In the genomic region with DNA sequence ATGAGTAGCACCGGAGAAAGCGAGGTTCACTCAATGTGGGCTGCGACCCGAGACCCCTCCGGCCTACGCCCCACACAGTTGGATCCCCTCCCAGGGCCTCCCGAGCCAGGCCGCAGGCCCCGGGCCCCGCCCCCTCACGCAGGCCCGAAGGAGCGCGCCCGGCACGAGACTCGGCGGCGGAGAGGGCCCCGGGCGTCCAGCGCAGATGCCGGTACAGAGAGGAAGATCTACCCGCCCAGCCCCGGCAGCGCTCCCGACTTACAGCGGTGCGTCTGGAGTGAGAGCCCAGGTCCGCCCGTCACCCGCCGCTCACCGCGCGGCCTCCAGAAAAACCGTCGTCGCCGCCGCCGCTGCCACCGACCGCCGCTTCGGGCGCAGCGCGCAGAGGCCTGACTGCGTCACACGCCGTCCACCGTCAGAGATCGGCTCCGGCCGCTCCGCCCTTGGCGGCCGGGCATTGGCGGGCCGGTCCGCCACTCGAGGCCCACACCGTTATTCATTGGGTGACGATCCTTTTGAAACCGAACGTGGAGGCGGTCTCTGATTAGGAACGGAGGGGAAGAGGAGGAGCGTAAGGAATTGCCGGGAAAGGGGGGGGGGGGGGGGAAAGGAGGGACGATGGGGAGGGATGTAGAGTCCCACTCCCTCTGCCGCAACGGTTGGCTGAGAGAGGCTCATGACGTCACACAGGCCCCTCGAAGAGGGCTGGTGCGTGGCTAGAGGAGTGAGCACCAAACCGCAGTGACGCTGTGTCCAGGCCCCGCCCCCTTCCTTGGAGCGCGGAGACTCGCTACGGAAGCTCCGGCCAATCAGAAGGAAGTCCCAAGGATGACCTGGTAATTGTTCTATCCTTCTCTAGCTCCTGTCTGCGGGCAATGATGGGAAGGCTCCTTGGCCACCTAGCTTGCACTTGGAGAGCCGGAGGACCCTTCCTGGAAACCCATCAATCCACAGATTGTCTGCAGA, we compare ENCODE assay signal across 8 mouse cellular contexts. TPM values are rescaled to one million over a fixed set of nuclear protein-coding genes. Genes with fewer than 3 reads are reported as not detected.
A peak's percentile ranks its signal among the peaks of the same experiment; 100 is the strongest.
DNase-seq lines count a peak whose midpoint lies in the region; ATAC-seq lines count a peak whose summit lies in the region.

A gene (minus strand): TSS at position 421 of the 966 bp plus-strand sequence.
A gene (plus strand): TSS at position 453 of the 966 bp plus-strand sequence.

- ATAC-seq in inflammation-experienced regulatory T-cells, adult 6 months = peak; percentile 85
- peak; percentile 93 for ATAC-seq in megakaryocyte-erythroid progenitor cell, adult 5-6 weeks (replicated peaks; ENCODE audit: low FRiP score, low TSS enrichment, poor library complexity, severe bottlenecking)

- DNase-seq in adrenal gland, adult (ENCODE audit: inconsistent age in 2 of 2, low spot score in 1 of 2) = peak; percentile 99
- peak; percentile 100 for DNase-seq in embryo, embryonic 10.5 days (ENCODE audit: low spot score)
- peak; percentile 99 for DNase-seq in gastrocnemius, postnatal 14 days
- peak; percentile 99 to 100 for DNase-seq in left cerebral cortex, postnatal 10 days (ENCODE audit: extremely low spot score in 1 of 2, low spot score in 2 of 2)
- peak; percentile 99 for DNase-seq in right cerebral cortex, postnatal 25 days
- DNase-seq in urinary bladder, postnatal 4 days (ENCODE audit: low spot score in 2 of 2) = peak; percentile 98 to 99

- intact Hi-C loops in gastrocnemius, postnatal 14 days (cut with DNase I; ENCODE audit: low total_unique reads) = no loop called here
- intact Hi-C loops in left cerebral cortex, postnatal 10 days (cut with DNase I) = loop anchor here (5.0 kb wide), 1 partner anchor 42 kb away; no protein-coding TSS in a partner anchor

RNA-seq across cellular contexts. Expression of the first gene that starts in this region (rescaled TPM):
- total RNA-seq in gastrocnemius, postnatal 14 days (2021) = 10 to 100 TPM; 22.5 to 24.2 TPM
- polyA plus RNA-seq in inflammation-experienced regulatory T-cells, adult 6 months (2017; shearing (Covaris generic)) = 10 to 100 TPM; 34.1 to 42.1 (median 39.1) TPM
- total RNA-seq in left cerebral cortex, postnatal 10 days (2021) = 10 to 100 TPM; 33.4 to 33.8 TPM
- total RNA-seq in megakaryocyte-erythroid progenitor cell, adult 5-6 weeks (2014; fragmentation: Nextera tagmentation) = 71.1 and 73.6 TPM in 2 replicates
- 50.4 and 59.9 TPM in 2 replicates for total RNA-seq in megakaryocyte-erythroid progenitor cell, adult 5-6 weeks (2017)

RNA-seq across cellular contexts. Expression of the second gene that starts in this region (rescaled TPM):
- 10 to 100 TPM; 23.3 to 26.5 TPM for total RNA-seq in gastrocnemius, postnatal 14 days (2021)
- 10 to 100 TPM; 46.4 to 51.1 (median 47.1) TPM for polyA plus RNA-seq in inflammation-experienced regulatory T-cells, adult 6 months (2017; shearing (Covaris generic))
- 10 to 100 TPM; 31.5 to 32.6 TPM for total RNA-seq in left cerebral cortex, postnatal 10 days (2021)
- total RNA-seq in megakaryocyte-erythroid progenitor cell, adult 5-6 weeks (2014; fragmentation: Nextera tagmentation) = 40.0 and 41.2 TPM in 2 replicates
- total RNA-seq in megakaryocyte-erythroid progenitor cell, adult 5-6 weeks (2017) = 17.5 and 21.8 TPM in 2 replicates

Comparison
In these comparisons a context has a peak if more than half of its experiments do, and no peak if none do; other contexts are left out.
1. Peak in every context shown above with its lines: DNase-seq and ATAC-seq.